Mouse (Mus musculus): ENCODE measurements at regions not wholly inside any gene's neighbourhood (a gene's known extent, or its start where the extent isn't known, plus 50 kb on each side); places are given as distances from the start of the nearest gene placed in this dataset.
A peak's percentile ranks its signal among the peaks of the same experiment; 100 is the strongest.

DNA sequence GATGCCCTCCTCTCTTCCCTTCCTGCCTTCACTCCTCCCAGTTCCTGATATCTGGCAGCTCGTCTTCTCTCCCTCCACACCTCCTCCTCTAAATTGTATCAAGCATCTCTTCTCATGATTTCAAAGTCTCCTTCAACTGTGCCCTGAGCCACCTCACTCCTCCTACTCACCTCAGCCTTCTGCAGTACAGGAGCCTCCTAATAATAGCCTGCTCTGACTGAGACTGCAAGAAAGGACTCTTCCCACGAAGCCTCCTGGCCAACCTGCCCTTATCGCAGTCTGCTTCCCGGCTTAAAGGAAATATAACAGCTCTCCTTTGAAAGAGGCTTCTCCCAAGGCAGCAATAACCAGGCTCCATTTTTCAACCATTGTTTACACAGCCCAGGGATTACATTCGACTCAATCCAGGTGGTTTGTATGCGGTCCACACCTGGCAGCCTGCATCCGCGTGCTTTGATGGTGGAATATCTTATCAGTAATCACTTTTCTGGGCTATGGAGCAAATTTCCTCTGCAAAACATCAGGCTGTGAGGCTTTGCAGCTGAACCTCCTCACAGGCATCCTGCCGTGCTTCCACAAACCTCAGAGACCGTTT lies 254.9 kb upstream of the Cdh5 start:
- Histone ChIP-seq H3K4me1 (ENCODE audit: control insufficient read depth, insufficient read depth, low read length) (0 out of 2 replicates have a peak, but pooled peaks cover 2% of the 10 kb centered on the region), H3K27ac (ENCODE audit: insufficient read depth, low read length) (0 out of 2 replicates have a peak overlapping the region, but pooled peaks have one; percentile 13), H3K4me3 (ENCODE audit: insufficient read depth, low read length) (no peak overlapping the region)
- TF ChIP-seq CTCF (IDR thresholded peaks at IDR 0.05; ENCODE audit: extremely low read depth, insufficient read depth, low read length), result no peak
- TF ChIP-seq POLR2A (IDR thresholded peaks at IDR 0.05; ENCODE audit: extremely low read depth, insufficient read depth, low read length), result no peak

GRCm38 (mm10) chr8:103849785-103850184 lies 251.6 kb upstream of the Cdh5 start:
- TF ChIP-seq CTCF (IDR thresholded peaks at IDR 0.05; ENCODE audit: extremely low read depth, insufficient read depth, low read length), result no peak
- TF ChIP-seq POLR2A (IDR thresholded peaks at IDR 0.05; ENCODE audit: extremely low read depth, insufficient read depth, low read length), result no peak
- Histone ChIP-seq H3K4me1 (ENCODE audit: control insufficient read depth, insufficient read depth, low read length) (0 out of 2 replicates have a peak, but pooled peaks cover 2% of the 10 kb centered on the region), H3K27ac (ENCODE audit: insufficient read depth, low read length) (no peak overlapping the region), H3K4me3 (ENCODE audit: insufficient read depth, low read length) (no peak overlapping the region)

GRCm38 (mm10) chr8:103851286-103851685 lies 250.1 kb upstream of the Cdh5 start:
- Histone ChIP-seq H3K4me1 (ENCODE audit: control insufficient read depth, insufficient read depth, low read length) (no peaks in the 10 kb centered on the region), H3K4me3 (ENCODE audit: insufficient read depth, low read length) (no peak overlapping the region), H3K27ac (ENCODE audit: insufficient read depth, low read length) (no peak overlapping the region; the same call in 1 of the 2 replicates)
- TF ChIP-seq CTCF (IDR thresholded peaks at IDR 0.05; ENCODE audit: extremely low read depth, insufficient read depth, low read length), result no peak
- no peak for TF ChIP-seq POLR2A (IDR thresholded peaks at IDR 0.05; ENCODE audit: extremely low read depth, insufficient read depth, low read length)

DNA sequence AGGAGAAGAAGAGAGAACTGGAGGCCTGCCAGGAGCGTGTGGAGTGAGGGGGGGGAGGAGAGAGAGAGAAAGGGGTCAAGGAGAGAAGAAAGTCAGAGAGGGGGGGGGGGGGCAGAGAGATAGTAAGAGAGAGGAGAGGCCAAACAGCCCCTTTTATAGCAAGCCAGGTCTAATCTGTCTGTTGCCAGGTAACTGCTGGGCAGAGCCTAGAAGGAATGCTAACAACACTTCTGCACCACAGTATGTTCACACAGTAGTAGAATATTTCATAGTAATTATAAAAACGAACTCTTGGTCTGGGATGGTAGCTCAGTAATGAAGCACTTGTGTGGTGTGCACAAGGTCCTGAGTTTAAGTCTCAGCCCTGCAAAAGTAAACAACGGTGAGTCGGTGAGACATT lies 248.4 kb upstream of the Cdh5 start:
- no peaks in the 10 kb centered on the region for H3K4me1 ChIP-seq (ENCODE audit: control insufficient read depth, insufficient read depth, low read length)
- H3K27ac ChIP-seq (ENCODE audit: insufficient read depth, low read length), result no peak overlapping the region
- TF ChIP-seq POLR2A (IDR thresholded peaks at IDR 0.05; ENCODE audit: extremely low read depth, insufficient read depth, low read length) (no peak), CTCF (IDR thresholded peaks at IDR 0.05; ENCODE audit: extremely low read depth, insufficient read depth, low read length) (no peak)
- H3K4me3 ChIP-seq (ENCODE audit: insufficient read depth, low read length), result no peak overlapping the region

DNA sequence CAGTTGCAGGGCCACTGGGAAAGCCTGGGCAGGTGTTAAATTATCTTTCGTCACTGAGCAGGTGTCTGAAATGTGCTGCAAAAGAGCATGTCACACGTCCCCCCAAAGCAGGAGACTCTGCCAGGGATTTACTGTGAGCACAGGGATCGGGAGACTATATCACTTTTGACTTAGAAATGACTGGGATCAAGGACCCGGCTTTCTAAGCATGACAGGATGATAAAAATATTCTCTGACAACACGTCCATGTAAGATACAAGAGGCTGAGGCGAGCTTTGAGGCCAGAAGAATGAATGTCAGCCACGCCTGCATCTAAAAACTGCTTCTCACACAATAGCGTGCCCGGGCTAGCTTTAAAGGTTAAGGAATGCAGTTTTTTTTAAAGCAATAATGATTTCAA lies 246.1 kb upstream of the Cdh5 start:
- no peak overlapping the region for H3K4me3 ChIP-seq (ENCODE audit: insufficient read depth, low read length)
- no peak for TF ChIP-seq CTCF (IDR thresholded peaks at IDR 0.05; ENCODE audit: extremely low read depth, insufficient read depth, low read length)
- H3K4me1 ChIP-seq (ENCODE audit: control insufficient read depth, insufficient read depth, low read length), result no peaks in the 10 kb centered on the region
- no peak overlapping the region for H3K27ac ChIP-seq (ENCODE audit: insufficient read depth, low read length)

DNA sequence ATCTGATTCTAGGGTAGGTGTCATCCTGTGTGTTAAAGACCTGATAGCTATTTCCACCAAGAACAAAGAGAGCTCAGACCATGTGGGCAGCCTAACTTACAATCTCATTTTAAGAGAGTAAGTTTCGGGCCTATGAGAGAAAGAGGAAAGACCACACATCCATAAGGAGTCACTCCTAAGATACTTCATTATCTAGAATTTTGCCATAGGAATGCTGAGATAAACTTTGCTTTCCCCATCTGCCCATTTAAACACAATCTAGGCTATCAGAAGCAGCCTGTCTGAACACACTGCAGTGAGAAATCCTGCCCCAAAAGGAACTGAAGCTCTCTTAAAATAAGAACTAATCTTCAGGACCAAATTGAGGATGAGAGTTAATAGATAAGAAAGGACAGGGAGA lies 242.3 kb upstream of the Cdh5 start:
- Histone ChIP-seq H3K27ac (ENCODE audit: insufficient read depth, low read length) (no peak overlapping the region), H3K4me1 (ENCODE audit: control insufficient read depth, insufficient read depth, low read length) (no peaks in the 10 kb centered on the region), H3K4me3 (ENCODE audit: insufficient read depth, low read length) (no peak overlapping the region)
- TF ChIP-seq POLR2A (IDR thresholded peaks at IDR 0.05; ENCODE audit: extremely low read depth, insufficient read depth, low read length), result no peak
- no peak for TF ChIP-seq CTCF (IDR thresholded peaks at IDR 0.05; ENCODE audit: extremely low read depth, insufficient read depth, low read length)

- H3K4me1 ChIP-seq (ENCODE audit: control insufficient read depth, insufficient read depth, low read length), result 0 out of 2 replicates have a peak, but pooled peaks cover 2% of the 10 kb centered on the region
- TF ChIP-seq CTCF (IDR thresholded peaks at IDR 0.05; ENCODE audit: extremely low read depth, insufficient read depth, low read length) (no peak), POLR2A (IDR thresholded peaks at IDR 0.05; ENCODE audit: extremely low read depth, insufficient read depth, low read length) (no peak)
- H3K4me3 ChIP-seq (ENCODE audit: insufficient read depth, low read length), result no peak overlapping the region
- H3K27ac ChIP-seq (ENCODE audit: insufficient read depth, low read length), result no peak overlapping the region
Measured at GRCm38 (mm10) chr8:103873598-103874502, 227.6 kb upstream of the Cdh5 start.

GRCm38 (mm10) chr8:103874506-103874905 lies 226.9 kb upstream of the Cdh5 start:
- TF ChIP-seq POLR2A (IDR thresholded peaks at IDR 0.05; ENCODE audit: extremely low read depth, insufficient read depth, low read length), result no peak
- TF ChIP-seq CTCF (IDR thresholded peaks at IDR 0.05; ENCODE audit: extremely low read depth, insufficient read depth, low read length), result no peak
- no peak overlapping the region for H3K4me3 ChIP-seq (ENCODE audit: insufficient read depth, low read length)
- 0 out of 2 replicates have a peak, but pooled peaks cover 2% of the 10 kb centered on the region for H3K4me1 ChIP-seq (ENCODE audit: control insufficient read depth, insufficient read depth, low read length)
- no peak overlapping the region for H3K27ac ChIP-seq (ENCODE audit: insufficient read depth, low read length)

DNA sequence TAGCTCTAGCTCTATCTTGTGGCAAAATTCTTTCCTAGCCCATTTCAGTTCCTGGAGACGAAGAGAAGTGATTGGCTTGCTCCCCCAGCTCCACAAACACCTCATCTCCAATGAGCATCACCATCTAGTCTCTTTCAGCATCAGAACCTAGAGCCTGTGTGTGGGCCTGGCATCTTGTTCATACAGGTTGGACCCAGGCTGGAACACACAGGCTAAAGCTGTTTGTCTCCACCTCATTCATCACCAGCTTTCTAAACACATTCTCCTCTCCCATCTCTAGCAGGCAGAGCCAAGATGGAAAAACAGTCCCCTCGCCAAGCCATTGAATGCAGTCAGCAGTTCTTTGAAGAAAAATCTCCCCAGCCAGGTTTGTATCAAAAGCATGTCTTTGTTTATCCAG lies 221.9 kb upstream of the Cdh5 start:
- no peak overlapping the region for H3K27ac ChIP-seq (ENCODE audit: insufficient read depth, low read length)
- TF ChIP-seq POLR2A (IDR thresholded peaks at IDR 0.05; ENCODE audit: extremely low read depth, insufficient read depth, low read length), result no peak
- no peak for TF ChIP-seq CTCF (IDR thresholded peaks at IDR 0.05; ENCODE audit: extremely low read depth, insufficient read depth, low read length)
- H3K4me1 ChIP-seq (ENCODE audit: control insufficient read depth, insufficient read depth, low read length), result no peaks in the 10 kb centered on the region
- no peak overlapping the region for H3K4me3 ChIP-seq (ENCODE audit: insufficient read depth, low read length)
